Comparison of ENCODE assay signal across 8 mouse cellular contexts in genomic region chr5:148332622-148332974, GRCm38 (mm10).
DNase-seq lines count a peak whose midpoint lies in the region; ATAC-seq lines count a peak whose summit lies in the region.

No protein-coding gene starts in this region.

- 22% methylated on average over 8 of the region's 8 CpGs for WGBS in heart, embryonic 16.5 days
- 56% methylated on average over 8 of the region's 8 CpGs for WGBS in liver, embryonic 13.5 days (ENCODE audit: insufficient replicate concordance)
- WGBS in neural tube, embryonic 11.5 days: 40% methylated on average over 8 of the region's 8 CpGs
- 23% methylated on average over 8 of the region's 8 CpGs for WGBS in stomach, embryonic 16.5 days

- DNase-seq in CD8-positive naive resting alpha-beta T cell, adult 2 months (ENCODE audit: low read depth in 2 of 2, low spot score in 2 of 2): peak; percentile 21 to 62
- DNase-seq in brain, adult 2 months (ENCODE audit: low read depth, low spot score): peak; percentile 84
- DNase-seq in kidney, postnatal 14 days: peak; percentile 84
- DNase-seq in liver, embryonic 13.5 days: peak; percentile 22
- DNase-seq in neural tube, embryonic 11.5 days (ENCODE audit: low spot score): peak; percentile 74

- no peaks in the 10 kb centered on the region for H3K27me3 ChIP-seq in heart, embryonic 16.5 days (ENCODE audit: control insufficient read depth, insufficient read depth, low read length)
- no peaks in the 10 kb centered on the region for H3K27me3 ChIP-seq in liver, embryonic 13.5 days
- no peaks in the 10 kb centered on the region for H3K27me3 ChIP-seq in neural tube, embryonic 11.5 days (ENCODE audit: control insufficient read depth, insufficient read depth, low read length)
- no peaks in the 10 kb centered on the region for H3K27me3 ChIP-seq in stomach, embryonic 16.5 days (ENCODE audit: control insufficient read depth, insufficient read depth, low read length)

- H3K4me3 ChIP-seq in heart, embryonic 16.5 days (ENCODE audit: low read length): no peak overlapping the region
- H3K4me3 ChIP-seq in liver, embryonic 13.5 days (replicated peaks): no peak overlapping the region
- H3K4me3 ChIP-seq in neural tube, embryonic 11.5 days (ENCODE audit: low read depth, low read length): no peak overlapping the region
- H3K4me3 ChIP-seq in stomach, embryonic 16.5 days (replicated peaks; ENCODE audit: low read length): no peak overlapping the region

- H3K9ac ChIP-seq in heart, embryonic 16.5 days (ENCODE audit: low read length): peak overlapping the region; percentile 54; the same call in 1 of the 2 replicates
- no peak overlapping the region for H3K9ac ChIP-seq in liver, embryonic 13.5 days
- no peak overlapping the region for H3K9ac ChIP-seq in neural tube, embryonic 11.5 days (ENCODE audit: low read length)
- H3K9ac ChIP-seq in stomach, embryonic 16.5 days (ENCODE audit: low read length): no peak overlapping the region

- H3K36me3 ChIP-seq in heart, embryonic 16.5 days (ENCODE audit: control insufficient read depth, insufficient read depth): peaks cover 23% of the 10 kb centered on the region
- peaks cover 70% of the 10 kb centered on the region for H3K36me3 ChIP-seq in liver, embryonic 13.5 days
- no peaks in the 10 kb centered on the region; the same call in none of the 2 replicates for H3K36me3 ChIP-seq in neural tube, embryonic 11.5 days (ENCODE audit: control insufficient read depth, insufficient read depth, low read length)
- peaks cover 9% of the 10 kb centered on the region; the same call in 1 of the 2 replicates for H3K36me3 ChIP-seq in stomach, embryonic 16.5 days (ENCODE audit: control insufficient read depth, insufficient read depth, low read length)

- no peaks in the 10 kb centered on the region for H3K9me3 ChIP-seq in heart, embryonic 16.5 days (replicated peaks; ENCODE audit: control insufficient read depth, low read length)
- no peaks in the 10 kb centered on the region for H3K9me3 ChIP-seq in liver, embryonic 13.5 days (replicated peaks)
- no peaks in the 10 kb centered on the region for H3K9me3 ChIP-seq in neural tube, embryonic 11.5 days (ENCODE audit: control insufficient read depth, low read length)
- H3K9me3 ChIP-seq in stomach, embryonic 16.5 days (replicated peaks; ENCODE audit: control insufficient read depth, low read length): no peaks in the 10 kb centered on the region

- H3K27ac ChIP-seq in heart, embryonic 16.5 days (ENCODE audit: low read length): peak overlapping the region; percentile 4; the same call in 1 of the 2 replicates
- H3K27ac ChIP-seq in liver, embryonic 13.5 days: no peak overlapping the region
- no peak overlapping the region for H3K27ac ChIP-seq in neural tube, embryonic 11.5 days (ENCODE audit: low read depth, low read length)
- no peak overlapping the region for H3K27ac ChIP-seq in stomach, embryonic 16.5 days (ENCODE audit: low read length)

- H3K4me1 ChIP-seq in heart, embryonic 16.5 days (ENCODE audit: control insufficient read depth, insufficient read depth, low read length): peaks cover 14% of the 10 kb centered on the region
- H3K4me1 ChIP-seq in liver, embryonic 13.5 days (replicated peaks): peaks cover 7% of the 10 kb centered on the region
- H3K4me1 ChIP-seq in neural tube, embryonic 11.5 days (ENCODE audit: control insufficient read depth, insufficient read depth, low read length): no peaks in the 10 kb centered on the region
- H3K4me1 ChIP-seq in stomach, embryonic 16.5 days (ENCODE audit: control insufficient read depth, insufficient read depth, low read length): no peaks in the 10 kb centered on the region

- ATAC-seq in erythroid progenitor cell, adult 5-6 weeks (replicated peaks; ENCODE audit: low FRiP score, poor library complexity, severe bottlenecking): 0 out of 2 replicates have a peak, but pooled peaks have one; percentile 61
- ATAC-seq in heart, embryonic 16.5 days (replicated peaks; ENCODE audit: extremely low read depth, insufficient read depth, low FRiP score): peak; percentile 73
- ATAC-seq in liver, embryonic 13.5 days (ENCODE audit: low read depth): peak; percentile 58
- peak; percentile 68; the same call in 1 of the 2 replicates for ATAC-seq in neural tube, embryonic 11.5 days (ENCODE audit: insufficient read depth, low FRiP score, low TSS enrichment)
- peak; percentile 68; the same call in 1 of the 2 replicates for ATAC-seq in stomach, embryonic 16.5 days (ENCODE audit: insufficient read depth, low FRiP score)

- peak overlapping the region; percentile 43 for H3K4me2 ChIP-seq in heart, embryonic 16.5 days (ENCODE audit: low read depth, low read length)
- no peak overlapping the region for H3K4me2 ChIP-seq in liver, embryonic 13.5 days
- no peak overlapping the region for H3K4me2 ChIP-seq in neural tube, embryonic 11.5 days (ENCODE audit: low read depth)
- no peak overlapping the region for H3K4me2 ChIP-seq in stomach, embryonic 16.5 days (ENCODE audit: low read depth, low read length)

Comparison
In these comparisons a context has a peak if more than half of its experiments do, and no peak if none do; other contexts are left out.
1. DNase-seq: peak in every context shown above with its lines; median percentile 84 in brain, adult 2 months; 84 in kidney, postnatal 14 days; 74 in neural tube, embryonic 11.5 days; 42 in CD8-positive naive resting alpha-beta T cell, adult 2 months; 22 in liver, embryonic 13.5 days.